Mouse (Mus musculus): Measurements from ENCODE around the gene Ppa1.
A peak's percentile ranks its signal among the peaks of the same experiment; 100 is the strongest.
"Not testable (repeated sequence)": the region's sequence is repeated elsewhere in the genome, so short reads cannot be mapped to it uniquely, and the experiment has no call there.

Ppa1 gene

DNA sequence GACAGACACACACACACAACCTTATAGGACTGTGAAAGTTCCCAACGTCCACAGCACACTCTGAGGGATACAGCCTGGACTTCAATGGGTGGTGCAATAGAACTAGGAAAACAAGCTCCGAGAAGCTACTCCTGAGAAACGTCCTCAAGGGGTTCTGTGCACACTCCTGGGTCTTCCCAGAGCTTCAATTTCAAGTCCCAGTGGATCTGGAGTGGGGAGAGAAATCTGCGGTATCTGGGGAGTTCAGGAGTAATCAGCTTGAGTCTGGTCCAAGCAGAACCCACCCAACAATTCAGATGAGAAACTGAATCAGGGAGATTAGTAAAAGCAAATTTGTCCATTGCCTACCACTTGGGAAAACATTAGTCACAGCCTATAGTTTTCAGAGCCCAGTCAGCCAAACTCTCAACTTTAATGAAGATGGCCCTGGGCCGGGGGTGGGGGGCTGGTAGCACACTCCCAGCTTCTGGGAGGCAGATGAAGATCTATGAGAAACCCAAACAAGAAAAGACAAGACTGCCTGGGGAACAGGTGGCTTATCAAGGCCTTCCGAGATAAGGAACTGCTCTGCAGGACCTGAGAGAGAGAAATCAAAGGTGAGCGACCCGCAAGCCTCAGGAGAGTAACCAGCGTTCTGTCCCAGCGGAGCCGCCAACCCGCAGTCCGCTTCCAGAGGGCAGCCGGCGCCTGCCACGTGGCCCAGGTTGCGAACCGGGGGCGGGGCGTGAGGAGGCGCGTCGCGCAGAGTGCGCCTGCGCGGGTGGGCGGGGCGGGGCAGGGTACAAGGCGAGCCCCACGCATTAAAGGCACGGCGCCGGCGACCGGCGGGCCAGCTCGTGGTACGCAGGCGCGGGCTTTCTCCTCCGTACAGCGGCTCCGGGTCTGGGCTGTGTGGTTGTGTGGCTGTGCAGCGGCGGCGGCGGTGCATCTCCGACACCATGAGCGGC is at the start of gene Ppa1:
TSS of gene Ppa1 (plus strand) at position 763 of the 947 bp plus-strand sequence.
- peak; percentile 53 for DNase-seq (ENCODE audit: low read depth)

DNA sequence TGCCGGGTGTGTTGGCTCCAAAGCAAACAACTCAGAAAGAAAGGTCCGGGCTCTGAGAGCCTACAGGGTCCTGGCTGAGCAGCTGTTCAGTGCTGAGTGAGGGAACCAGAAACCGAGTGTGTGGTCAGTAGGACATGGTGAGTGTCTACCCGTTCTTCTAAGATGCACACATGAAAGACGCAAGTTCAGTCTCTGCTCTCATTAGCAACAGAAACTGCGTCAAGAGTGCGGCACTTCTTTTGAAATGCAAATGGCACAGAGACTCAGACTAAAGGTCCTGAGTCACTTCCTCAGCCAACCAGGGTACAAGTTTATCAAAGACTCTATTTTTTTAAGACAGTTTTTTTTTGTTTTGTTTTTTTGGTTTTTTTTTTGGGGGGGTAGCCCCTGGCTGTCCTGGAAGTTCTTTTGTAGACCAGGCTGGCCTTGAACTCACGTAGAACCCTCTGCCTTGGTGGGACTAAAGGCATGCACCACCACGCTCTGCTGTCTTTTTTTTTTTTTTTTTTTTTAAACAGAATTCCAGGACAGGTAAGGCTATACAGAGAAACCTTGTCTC is 48.7 kb upstream of the Ppa1 start:
- no peak for DNase-seq (ENCODE audit: low read depth)

DNA sequence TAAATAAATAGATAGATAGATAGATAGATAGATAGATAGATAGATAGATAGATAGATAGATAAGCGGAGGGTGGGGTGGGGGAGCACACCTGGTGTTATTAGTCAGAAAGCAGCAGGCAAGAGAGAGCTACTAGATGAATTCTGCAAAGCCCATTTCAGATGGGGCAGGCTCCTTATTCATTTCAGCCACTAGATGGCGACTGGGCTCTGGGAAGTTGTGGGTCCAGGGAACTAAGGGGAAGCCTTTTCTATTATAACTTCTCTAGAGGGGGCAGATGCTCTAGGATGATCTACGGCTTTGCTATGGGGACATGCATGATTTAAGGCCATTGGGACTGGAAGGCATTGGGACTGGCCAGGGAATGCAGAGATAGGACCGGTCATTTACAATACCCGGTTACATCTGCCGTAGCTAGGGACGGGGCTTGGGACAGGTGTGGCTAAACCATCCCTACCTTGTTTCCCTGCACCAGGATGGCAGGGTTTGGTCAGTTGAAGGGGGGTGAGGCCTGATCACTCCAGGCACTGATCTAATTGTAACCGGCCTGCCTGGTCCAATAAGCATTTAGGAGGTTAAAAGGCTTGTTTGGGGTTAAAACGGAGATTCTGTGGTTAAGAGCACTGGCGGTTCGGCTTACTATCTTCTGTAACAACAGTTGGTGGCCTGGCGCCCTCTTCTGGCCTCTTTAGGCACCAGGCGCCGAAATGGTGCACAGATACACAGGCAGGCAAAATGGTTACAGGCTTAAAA is 45.9 kb upstream of the Ppa1 start:
- DNase-seq (ENCODE audit: low read depth): no peak

DNA sequence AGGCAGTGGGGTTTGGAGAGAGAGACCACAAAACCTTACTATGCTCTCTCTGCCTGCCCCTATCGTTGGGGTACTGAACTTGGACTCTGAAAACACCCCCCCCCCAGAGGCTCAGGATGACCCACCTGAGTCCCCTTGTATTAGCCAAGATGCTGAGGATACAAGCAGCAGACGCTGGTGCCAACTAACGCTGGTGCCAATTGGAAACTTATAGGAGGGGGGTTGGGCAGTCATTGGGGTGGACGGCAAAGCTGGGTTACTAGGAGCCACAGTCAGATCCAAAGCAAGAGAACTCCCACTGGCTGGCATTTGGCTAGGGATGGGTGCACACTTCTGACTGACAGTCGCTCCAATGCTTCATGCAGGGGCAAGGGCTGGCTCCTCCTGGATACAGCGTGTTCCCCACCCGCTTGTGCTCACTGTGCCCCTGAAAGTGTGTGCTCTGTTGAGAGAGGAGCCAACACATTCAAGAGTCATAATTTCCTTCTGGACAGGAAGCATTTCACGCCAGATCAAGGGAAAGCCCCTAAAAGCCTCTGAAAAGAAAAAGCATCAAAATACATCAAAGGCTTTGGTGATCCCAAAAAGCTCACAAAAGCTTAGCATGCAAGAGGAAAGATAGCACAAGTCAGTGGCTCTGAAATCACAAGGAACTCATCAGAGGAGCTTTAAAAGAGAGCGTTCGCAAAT is 43.8 kb upstream of the Ppa1 start:
- no peak for DNase-seq (ENCODE audit: low read depth)

DNA sequence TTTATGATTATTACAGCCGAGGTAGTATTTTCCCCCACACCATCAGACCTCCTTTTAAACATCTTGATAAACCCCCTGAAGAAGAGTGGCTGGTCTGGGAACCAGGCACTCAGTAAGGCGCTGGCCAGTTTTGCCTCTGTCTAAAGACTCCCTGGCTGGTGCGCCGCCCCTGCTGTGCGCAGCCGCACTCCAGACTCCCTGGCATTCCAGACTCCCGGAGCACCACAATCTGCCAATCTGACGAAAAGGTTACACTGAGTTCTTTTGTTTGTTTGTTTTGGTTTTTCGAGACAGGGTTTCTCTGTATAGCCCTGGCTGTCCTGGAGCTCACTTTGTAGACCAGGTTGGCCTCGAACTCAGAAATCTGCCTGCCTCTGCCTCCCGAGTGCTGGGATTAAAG is 43.0 kb upstream of the Ppa1 start:
- not testable (repeated sequence) for DNase-seq (ENCODE audit: low read depth)

DNA sequence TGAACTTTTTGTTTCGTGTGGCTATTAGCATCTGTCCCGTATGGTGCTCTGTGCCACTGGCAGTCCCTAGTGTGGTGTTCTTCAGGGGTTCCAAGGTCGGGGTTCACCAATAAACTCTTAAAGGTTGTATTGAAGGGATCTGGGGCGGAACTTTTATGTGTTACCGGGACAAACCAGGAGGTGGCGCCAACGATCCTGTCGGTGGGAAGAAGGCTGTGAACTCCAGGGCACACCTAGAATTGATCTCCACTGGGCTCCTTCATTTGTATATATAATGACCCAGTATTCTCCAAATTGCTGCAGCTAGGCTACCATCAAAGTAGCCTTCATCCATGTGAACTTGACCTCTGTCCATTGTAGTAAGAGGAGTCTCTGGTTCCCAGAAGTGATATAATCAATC is 42.5 kb upstream of the Ppa1 start:
- peak; percentile 44 for DNase-seq (ENCODE audit: low read depth)

DNA sequence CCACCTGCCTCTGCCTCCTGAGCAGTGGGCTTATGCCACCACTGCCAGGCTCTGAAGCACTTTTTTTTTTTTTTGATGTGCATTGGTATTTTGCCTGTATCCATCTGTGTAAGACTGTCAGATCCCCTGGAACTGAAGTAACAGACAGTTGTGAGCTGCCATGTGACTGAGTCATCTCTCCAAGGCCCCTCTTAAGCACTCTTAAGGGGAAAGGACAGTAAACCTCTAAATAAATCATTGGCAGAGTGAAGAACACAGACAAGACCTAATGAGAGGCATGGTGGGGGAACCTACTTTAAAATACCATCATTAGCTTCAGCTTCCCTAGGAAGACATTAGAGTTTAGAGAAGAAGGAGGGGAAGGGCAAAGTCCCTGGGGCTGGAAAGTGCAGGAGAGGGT is 40.1 kb upstream of the Ppa1 start:
- no peak for DNase-seq (ENCODE audit: low read depth)

DNA sequence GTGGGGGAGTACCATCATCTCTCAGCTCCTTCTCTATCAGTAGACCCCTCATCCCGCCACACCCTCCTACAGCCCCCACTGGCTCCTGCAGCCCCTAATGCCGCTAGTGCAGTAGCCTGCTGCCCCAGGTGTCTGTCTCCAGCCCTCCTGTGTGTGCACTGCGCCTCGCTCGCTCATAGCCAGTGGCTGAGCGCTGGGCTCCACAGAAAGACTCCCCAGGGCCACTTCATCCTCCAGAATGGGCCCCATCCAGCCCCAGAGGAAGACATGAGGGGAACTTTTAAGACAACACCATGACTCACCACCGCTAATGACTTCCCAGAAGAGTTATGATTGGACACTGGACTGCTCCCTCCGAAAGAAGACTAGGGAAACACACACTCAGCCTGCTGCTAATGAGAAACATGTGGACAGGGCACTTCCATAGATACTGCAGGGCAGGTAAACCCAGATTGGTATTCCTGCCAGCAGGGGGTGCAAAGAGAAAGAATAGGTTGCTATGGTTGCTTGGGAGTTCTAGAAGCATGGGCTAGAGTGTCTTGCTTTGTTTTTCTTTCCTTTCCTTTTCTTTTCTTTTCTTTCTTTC is 37.6 kb upstream of the Ppa1 start:
- DNase-seq (ENCODE audit: low read depth): no peak

DNA sequence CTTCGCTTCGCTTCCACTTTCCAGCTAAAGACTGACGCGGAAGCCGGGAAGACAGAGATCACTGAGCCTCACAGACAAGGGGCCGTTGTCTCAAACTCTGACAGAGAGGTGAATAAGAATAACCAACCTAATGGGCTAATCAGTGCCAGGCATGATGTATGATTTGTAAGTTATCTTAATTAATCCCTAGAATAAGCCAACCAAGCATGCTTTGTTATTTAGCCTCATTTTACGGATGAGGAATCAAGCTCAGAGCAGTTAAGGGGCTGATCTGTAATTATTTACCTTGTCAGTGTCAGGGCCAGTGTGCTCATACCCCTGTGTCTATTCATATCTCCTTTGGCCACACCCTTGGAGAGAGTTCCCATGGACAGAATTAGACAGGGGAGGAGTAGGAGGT is 34.0 kb upstream of the Ppa1 start:
- DNase-seq (ENCODE audit: low read depth): no peak

DNA sequence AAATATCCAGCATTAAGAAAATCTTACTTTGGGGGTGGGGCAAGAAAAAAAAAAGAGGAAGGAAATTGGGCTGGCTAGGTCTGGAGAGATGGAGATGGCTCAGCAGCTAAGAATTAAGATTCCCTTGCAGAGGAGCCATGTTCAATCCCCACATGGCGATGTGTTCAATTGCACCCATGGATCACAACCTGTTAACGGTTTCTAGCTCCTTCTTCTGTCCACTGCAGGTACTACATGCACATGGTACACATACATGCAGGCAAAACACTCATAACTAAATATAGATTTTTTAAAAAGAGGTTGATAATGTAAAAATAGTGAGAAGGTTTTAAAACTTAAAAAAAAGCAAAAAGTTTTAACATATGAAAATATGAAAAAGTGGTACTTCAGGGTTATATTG is 29.8 kb upstream of the Ppa1 start:
- no peak for DNase-seq (ENCODE audit: low read depth)

DNA sequence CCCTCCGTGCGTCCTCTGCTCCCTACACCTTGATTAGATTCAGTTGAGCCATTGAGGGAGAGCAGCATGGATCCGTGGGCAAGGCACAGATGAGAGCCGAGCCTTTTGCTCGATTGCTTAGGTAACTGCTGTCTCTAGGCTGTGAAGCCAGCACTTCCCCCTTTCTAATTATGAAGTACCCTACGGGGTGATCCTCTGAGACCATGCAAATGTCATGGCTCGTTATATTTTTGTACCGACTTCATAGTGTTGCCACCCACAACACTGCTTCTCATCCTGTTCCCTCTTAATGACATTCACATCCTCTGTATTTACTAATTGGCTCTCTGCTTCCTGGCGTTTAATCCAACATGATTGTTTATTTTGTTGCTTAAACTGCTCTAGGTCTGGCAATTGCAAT is 26.7 kb upstream of the Ppa1 start:
- no peak for DNase-seq (ENCODE audit: low read depth)

DNA sequence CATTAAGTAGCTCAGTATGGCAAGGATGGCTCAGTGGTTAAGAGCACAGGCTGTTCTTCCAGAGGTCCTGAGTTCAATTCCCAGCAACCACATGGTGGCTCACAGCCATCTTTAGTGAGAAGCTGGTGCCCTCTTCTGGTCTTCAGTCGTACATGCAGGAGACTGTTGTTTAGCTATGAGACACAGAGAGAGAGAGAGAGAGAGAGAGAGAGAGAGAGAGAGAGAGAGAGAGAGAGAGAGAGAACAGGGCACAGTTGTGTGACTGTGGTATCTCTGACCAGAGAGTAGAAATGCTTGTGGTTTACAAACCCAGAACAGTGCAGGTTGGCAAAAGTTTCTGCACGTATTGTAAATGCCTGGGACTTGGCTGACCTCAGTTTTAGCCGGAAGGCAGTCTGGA is 24.5 kb upstream of the Ppa1 start:
- DNase-seq (ENCODE audit: low read depth): not testable (repeated sequence)

DNA sequence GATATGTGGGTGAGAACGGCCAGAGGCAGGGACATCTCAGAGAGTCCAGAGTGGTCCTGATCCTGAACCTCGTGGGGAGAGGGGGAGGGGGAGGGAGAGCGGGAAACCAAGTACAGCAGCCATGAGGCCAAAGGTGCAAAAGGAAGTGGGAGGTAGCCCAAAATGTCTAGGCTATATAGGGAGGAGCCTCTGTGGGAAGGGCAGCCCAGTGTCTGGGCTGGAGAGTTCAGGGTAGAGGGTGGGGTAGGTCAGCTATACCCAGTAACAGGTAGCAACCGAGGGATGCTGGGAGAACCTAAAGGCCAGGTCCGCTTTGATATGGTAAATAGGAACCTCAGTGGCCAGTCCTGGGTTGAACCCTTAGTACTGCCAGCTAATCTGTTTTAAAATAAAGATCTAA is 23.6 kb upstream of the Ppa1 start:
- no peak for DNase-seq (ENCODE audit: low read depth)

DNA sequence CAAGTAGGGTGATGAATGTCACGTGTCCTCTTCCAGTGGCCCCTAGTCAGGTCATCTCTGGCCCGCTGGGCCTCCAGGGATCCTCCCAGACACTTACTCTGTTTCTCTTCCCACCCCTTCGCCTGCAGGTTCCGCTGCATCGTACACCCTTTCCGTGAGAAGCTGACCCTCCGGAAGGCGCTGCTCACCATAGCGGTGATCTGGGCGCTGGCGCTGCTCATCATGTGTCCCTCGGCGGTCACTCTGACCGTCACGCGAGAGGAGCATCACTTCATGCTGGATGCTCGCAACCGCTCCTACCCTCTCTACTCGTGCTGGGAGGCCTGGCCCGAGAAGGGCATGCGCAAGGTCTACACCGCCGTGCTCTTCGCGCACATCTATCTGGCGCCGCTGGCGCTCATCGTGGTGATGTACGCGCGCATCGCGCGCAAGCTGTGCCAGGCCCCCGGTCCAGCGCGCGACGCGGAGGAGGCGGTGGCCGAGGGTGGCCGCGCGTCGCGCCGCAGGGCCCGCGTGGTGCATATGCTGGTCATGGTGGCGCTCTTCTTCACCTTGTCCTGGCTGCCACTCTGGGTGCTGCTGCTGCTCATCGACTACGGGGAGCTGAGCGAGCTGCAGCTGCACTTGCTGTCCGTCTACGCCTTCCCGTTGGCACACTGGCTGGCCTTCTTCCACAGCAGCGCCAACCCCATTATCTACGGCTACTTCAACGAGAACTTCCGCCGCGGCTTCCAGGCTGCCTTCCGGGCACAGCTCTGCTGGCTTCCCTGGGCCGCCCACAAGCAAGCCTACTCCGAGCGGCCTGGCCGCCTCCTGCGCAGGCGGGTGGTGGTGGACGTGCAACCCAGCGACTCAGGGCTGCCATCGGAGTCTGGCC is 22.7 kb upstream of the Ppa1 start:
- DNase-seq (ENCODE audit: low read depth): no peak

DNA sequence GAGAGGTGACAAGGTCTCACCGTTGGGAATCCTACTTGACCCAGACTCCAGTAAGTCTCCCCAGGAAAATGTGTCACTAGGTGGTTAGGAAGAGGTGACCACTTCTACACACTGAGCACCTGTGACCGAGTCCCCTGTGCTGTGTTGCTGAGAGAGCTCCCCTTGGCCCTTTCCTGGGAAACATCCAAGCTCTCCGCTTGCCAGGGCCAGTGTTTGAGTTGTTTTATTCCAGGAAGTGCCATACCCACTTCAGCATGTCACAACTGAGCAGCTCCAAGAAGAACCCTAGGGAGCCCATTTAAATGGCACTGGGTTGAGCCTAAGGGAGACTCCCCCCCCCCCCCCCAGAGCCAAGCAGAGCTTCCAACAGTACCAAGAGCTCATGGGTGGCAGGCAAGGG is 21.8 kb upstream of the Ppa1 start:
- no peak for DNase-seq (ENCODE audit: low read depth)

DNA sequence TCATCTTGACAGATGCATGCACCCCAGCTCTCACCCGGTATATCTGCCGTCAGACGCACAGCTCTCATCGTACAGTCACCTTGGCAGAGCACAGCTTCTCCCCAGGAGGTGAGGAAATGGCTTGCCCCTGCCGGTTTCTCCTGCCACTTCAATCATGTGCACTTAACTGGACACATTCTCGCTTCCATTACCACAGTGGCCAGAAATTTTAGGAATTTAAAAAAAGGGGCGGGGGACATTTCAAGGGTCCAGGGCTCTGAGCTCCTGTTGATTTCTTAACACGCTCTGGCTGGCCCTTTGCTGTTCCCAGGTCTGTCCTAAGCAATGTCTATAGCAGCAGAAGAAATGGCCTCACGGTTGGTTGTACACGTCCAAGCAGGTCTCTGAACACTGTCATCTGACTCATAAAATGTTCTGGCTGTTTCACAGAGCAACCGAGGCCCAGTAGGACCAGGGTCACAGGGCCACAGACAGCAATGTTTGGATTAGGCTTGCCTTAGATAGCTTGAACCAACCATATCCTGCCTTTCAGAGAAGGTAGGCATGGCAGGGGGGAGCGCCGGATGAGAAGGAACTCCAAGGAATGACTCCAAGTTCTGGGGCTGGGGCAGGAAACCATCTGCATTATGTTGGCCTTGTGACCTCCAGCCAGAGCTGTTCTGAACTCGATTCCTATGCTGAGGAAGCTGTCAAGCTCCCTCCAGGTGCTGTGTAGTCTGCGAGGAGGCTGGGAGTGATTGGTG is 21.0 kb upstream of the Ppa1 start:
- no peak for DNase-seq (ENCODE audit: low read depth)

DNA sequence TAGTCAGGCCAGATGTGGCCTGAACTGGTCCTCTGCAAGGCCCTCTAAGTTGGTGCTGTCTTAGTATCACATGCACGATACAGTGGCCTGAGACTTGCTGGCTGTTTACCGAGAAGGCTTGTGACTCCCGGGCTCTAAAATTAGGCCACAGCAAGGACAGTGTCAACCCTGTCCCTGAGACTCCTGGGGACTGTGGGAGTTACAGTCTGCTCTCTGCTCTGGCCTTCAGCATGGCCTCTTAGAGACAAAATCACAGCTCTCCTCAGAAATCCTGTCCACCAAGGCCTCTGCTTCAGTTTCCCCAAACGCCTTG is 20.5 kb upstream of the Ppa1 start:
- DNase-seq (ENCODE audit: low read depth): no peak

DNA sequence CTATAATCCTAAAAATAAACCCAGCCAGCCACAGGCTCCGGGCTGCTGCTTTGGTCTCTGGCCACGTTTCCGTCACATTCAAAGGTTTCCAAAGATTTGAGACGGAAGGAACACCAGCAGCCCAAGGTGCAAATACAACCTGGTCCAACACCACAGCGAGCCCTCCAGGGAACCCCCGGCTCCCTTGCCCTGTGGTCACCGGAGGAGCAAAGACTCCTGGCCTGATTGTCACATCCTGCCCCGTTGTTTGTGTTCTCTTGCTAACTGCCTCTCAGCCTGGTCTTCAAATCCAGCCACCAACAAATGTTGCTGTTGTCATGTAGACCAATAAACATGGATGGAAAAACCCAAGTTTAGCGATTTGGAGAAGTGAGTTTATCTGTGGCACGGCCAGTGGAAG is 15.9 kb upstream of the Ppa1 start:
- DNase-seq (ENCODE audit: low read depth): no peak

DNA sequence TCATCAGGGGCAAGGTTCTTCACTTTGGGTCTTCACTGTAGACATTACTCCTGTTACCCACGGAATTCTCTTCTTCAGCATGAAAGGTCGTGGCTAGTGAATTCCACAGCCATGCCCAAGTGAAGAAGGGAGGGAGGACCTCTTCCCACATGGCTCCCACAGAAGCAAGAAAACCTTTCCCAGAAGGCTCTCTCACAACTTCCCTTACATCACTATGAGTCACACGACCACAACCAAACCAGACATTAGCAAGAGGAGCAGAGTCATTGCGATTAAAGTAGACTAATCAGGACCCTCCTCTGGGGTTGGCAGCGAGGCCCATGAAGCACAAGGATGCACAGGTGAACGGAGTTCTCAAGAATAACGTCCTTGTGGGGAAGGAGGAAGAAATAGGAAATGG is 11.3 kb upstream of the Ppa1 start:
- DNase-seq (ENCODE audit: low read depth): no peak

DNA sequence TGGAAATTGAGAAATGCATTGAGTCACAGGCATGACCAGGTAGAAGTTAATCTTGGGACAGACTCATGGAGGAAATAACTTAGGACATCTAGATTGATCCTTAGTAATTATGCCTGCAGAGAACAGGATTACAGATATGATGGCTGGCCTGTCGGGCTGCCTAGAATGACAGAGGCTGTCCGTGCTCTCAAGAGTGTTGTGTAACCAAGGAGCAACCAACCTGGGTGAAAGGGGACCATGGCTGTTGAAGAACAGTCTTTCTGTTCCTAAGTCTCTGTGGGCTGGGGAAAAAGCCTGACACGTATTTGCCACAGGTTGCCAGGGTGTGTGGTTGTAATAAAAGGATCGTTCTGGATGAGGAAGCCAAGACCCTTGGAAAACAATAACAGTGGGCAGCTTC is 8.0 kb upstream of the Ppa1 start:
- no peak for DNase-seq (ENCODE audit: low read depth)

DNA sequence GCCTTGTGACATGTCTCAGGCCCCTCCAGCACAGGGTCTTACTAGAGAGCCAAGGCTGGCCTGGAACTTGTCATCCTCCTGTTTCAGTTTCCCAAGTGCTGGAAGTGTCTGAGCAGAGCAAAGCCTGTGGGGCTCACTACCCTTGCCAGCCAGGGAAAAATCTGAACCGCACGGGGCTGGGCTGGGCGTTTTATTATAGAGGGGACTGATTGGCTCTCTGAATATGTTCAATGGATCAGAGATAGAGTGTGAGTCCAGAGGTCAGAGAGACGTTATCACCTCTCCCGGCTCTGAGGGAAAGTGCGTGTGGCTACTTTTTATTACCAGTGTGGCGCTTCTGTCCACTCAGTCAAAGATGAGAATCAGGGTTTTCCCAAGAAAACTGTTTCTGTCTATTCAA is 1.8 kb upstream of the Ppa1 start:
- no peak for DNase-seq (ENCODE audit: low read depth)
